Mouse (Mus musculus) c-Kit-negative CD71-positive TER-119-positive erythroid progenitor cells, embryonic 14.5 days (primary cell): ENCODE data around the gene Angptl2.

Experiments used
- DNase-seq: peaks from one replicate; pipeline ENCODE4 v3.0.0-alpha.2; 2013; ENCODE audit warnings: low read depth, low spot score

Gene Angptl2

GRCm38 (mm10) chr2:33215700-33216509 lies at the start of gene Angptl2:
TSS of gene Angptl2 (plus strand) at chr2:33216069.
- DNase-seq, result no peak

GRCm38 (mm10) chr2:33167060-33167459 lies 48.8 kb upstream of the Angptl2 start:
- no peak for DNase-seq

- DNase-seq, result no peak
These were observed 46.4 kb upstream of the Angptl2 start for GRCm38 (mm10) chr2:33169445-33169844.

- DNase-seq, result no peak
These were observed 44.9 kb upstream of the Angptl2 start for GRCm38 (mm10) chr2:33170777-33171565.

GRCm38 (mm10) chr2:33173126-33173525 lies 42.7 kb upstream of the Angptl2 start:
- DNase-seq, result no peak

GRCm38 (mm10) chr2:33173686-33174085 lies 42.2 kb upstream of the Angptl2 start:
- no peak for DNase-seq

- no peak for DNase-seq
These were observed 39.4 kb upstream of the Angptl2 start for GRCm38 (mm10) chr2:33176516-33176915.

- no peak for DNase-seq
These were observed 38.9 kb upstream of the Angptl2 start for GRCm38 (mm10) chr2:33176921-33177320.

- no peak for DNase-seq
These were observed 38.2 kb upstream of the Angptl2 start for GRCm38 (mm10) chr2:33177443-33178242.

GRCm38 (mm10) chr2:33178243-33178932 lies 37.5 kb upstream of the Angptl2 start:
- DNase-seq, result no peak

GRCm38 (mm10) chr2:33179171-33179929 lies 36.5 kb upstream of the Angptl2 start:
- DNase-seq, result no peak

GRCm38 (mm10) chr2:33179930-33180630 lies 35.8 kb upstream of the Angptl2 start:
- DNase-seq, result no peak

GRCm38 (mm10) chr2:33183321-33183720 lies 32.5 kb upstream of the Angptl2 start:
- DNase-seq, result no peak

GRCm38 (mm10) chr2:33184641-33185040 lies 31.2 kb upstream of the Angptl2 start:
- no peak for DNase-seq

- no peak for DNase-seq
These were observed 30.6 kb upstream of the Angptl2 start for GRCm38 (mm10) chr2:33185258-33185657.

- no peak for DNase-seq
These were observed 29.4 kb upstream of the Angptl2 start for GRCm38 (mm10) chr2:33186505-33186904.

GRCm38 (mm10) chr2:33187874-33188273 lies 28.0 kb upstream of the Angptl2 start:
- no peak for DNase-seq

- no peak for DNase-seq
These were observed 26.8 kb upstream of the Angptl2 start for GRCm38 (mm10) chr2:33188925-33189670.

- no peak for DNase-seq
These were observed 25.9 kb upstream of the Angptl2 start for GRCm38 (mm10) chr2:33189976-33190375.
